Mouse (Mus musculus) hindbrain, embryonic 12.5 days (tissue): ENCODE measurements around the gene Nppc. TPM values are rescaled to one million over a fixed set of nuclear protein-coding genes. Genes with fewer than 3 reads are reported as not detected.

Experiments used
- ATAC-seq: fragments of 200-750 bp; cut with Nextera tagmentation; 2 replicates; pipeline ENCODE4 v1.8.0; 2017; ENCODE audit warnings: moderate TSS enrichment; ENCODE audit not compliant: low FRiP score
- H3K27ac ChIP-seq: fragments of 300-500 bp; sonication (generic); 2 replicates; pipeline ENCODE4 v1.5.1; 2016; ENCODE audit warnings: mild to moderate bottlenecking
- H3K27me3 ChIP-seq: fragments of 300-500 bp; sonication (generic); 2 replicates; pipeline ENCODE4 v1.6.1; 2016; ENCODE audit warnings: mild to moderate bottlenecking
- H3K36me3 ChIP-seq: fragments of 300-500 bp; sonication (generic); 2 replicates; pipeline ENCODE4 v1.6.1; 2016; ENCODE audit warnings: mild to moderate bottlenecking
- H3K4me1 ChIP-seq: fragments of 300-500 bp; sonication (generic); 2 replicates; pipeline ENCODE4 v1.6.1; 2016
- H3K4me2 ChIP-seq: fragments of 300-500 bp; sonication (generic); replicated peaks from 2 replicates; pipeline ENCODE4 v1.6.1; 2016; ENCODE audit warnings: mild to moderate bottlenecking
- H3K4me3 ChIP-seq: fragments of 300-500 bp; sonication (generic); 2 replicates; pipeline ENCODE4 v1.5.1; 2016; ENCODE audit warnings: mild to moderate bottlenecking
- H3K9ac ChIP-seq: fragments of 300-500 bp; sonication (generic); 2 replicates; pipeline ENCODE4 v1.6.1; 2016; ENCODE audit warnings: mild to moderate bottlenecking, moderate library complexity
- H3K9me3 ChIP-seq: fragments of 300-500 bp; sonication (generic); replicated peaks from 2 replicates; pipeline ENCODE4 v1.6.1; 2016; ENCODE audit warnings: mild to moderate bottlenecking
- WGBS: fragments of 180-500 bp; shearing (Covaris S2); methylation state at CpG from one replicate; pipeline ENCODE4 v1.1.7; 2016; 5-methylcytosine and 5-hydroxymethylcytosine counted together
- polyA plus RNA-seq: library from polyadenylated mRNA; unstranded; fragments of >200 nt; fragmentation: Nextera tagmentation; extraction: Ambion mirVana; gene quantifications from 2 replicates; pipeline ENCODE4 v1.2.1, GENCODE M21; 2016

The Nppc gene
- polyA plus RNA-seq, 1 experiment from 2014 or later: 14.7 TPM

DNA sequence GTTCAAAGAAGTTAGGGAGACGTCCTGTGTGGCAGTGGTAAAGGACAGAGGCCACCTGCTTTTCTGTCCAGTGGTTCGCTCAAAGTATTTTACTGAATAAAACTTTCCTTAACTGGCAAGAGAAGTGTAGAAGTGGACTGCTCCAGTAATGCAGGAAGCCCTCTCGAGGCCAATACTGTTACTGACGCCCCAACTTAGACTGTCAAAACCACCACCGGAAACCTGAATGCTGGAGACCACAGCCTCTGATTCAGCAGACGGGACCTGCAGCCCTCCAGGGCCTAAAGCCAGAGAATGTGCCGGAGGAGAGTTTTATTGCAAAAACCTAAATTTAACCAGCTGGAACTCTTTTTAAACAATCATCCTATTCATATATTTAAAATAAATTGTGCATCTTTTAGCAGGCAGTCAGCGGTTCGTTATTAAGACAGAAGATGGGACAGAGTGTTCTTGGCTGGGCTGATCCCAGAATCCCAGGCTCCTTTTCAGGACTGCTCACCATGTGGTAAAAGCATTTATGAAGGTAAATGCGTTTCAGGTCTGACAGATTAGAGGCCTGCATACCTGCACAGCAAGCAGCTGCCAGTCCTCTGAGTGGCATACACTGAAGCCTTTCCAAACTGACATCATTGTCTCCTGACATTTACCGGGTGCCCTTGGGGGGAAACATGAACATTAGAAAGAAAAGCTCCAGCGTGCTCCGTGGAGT, 27.1 kb downstream of the Nppc start:
- H3K4me3 ChIP-seq: no peak overlapping the region
- H3K27me3 ChIP-seq: no peaks in the 10 kb centered on the region
- H3K9me3 ChIP-seq: no peaks in the 10 kb centered on the region
- ATAC-seq: no peak
- no peak overlapping the region for H3K9ac ChIP-seq
- 70% methylated on average over 13 of the region's 13 CpGs for WGBS
- H3K4me2 ChIP-seq: no peak overlapping the region
- H3K27ac ChIP-seq: no peak overlapping the region
- no peaks in the 10 kb centered on the region for H3K36me3 ChIP-seq
- H3K4me1 ChIP-seq: no peaks in the 10 kb centered on the region

DNA sequence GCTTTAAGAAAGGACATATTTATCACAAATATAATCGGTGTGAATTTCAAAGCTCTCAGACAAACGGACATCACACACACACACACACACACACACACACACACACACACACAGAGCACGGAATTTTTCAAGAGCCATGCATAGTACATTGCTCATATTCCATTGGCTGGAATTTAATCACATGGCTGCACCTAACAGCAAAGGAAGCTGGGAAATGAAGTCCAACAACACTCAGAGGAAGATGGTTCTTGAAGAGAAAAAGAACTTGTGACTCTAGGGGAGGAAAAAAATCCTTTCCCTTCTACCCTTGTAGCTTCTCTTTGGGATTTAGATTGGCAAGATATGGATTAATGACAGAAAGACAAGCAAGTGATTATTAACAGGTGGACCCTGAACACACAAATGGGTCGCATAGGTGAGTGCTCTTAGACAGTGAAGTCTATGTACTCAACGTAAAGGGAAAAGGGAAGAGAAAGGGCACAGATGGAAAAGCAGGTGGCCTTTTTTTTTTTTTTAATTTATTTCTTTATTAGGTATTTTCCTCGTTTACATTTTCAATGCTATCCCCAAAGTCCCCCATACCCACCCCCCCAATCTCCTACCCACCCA, 35.5 kb downstream of the Nppc start:
- Histone ChIP-seq H3K9ac (no peak overlapping the region), H3K4me2 (peak overlapping the region; percentile 39), H3K4me1 (peaks cover 13% of the 10 kb centered on the region), H3K9me3 (no peaks in the 10 kb centered on the region), H3K36me3 (no peaks in the 10 kb centered on the region), H3K27ac (no peak overlapping the region), H3K27me3 (no peaks in the 10 kb centered on the region), H3K4me3 (peak overlapping the region; percentile 6; the same call in 1 of the 2 replicates)
- ATAC-seq: peak; percentile 84
- 66% methylated on average over 6 of the region's 6 CpGs for WGBS

DNA sequence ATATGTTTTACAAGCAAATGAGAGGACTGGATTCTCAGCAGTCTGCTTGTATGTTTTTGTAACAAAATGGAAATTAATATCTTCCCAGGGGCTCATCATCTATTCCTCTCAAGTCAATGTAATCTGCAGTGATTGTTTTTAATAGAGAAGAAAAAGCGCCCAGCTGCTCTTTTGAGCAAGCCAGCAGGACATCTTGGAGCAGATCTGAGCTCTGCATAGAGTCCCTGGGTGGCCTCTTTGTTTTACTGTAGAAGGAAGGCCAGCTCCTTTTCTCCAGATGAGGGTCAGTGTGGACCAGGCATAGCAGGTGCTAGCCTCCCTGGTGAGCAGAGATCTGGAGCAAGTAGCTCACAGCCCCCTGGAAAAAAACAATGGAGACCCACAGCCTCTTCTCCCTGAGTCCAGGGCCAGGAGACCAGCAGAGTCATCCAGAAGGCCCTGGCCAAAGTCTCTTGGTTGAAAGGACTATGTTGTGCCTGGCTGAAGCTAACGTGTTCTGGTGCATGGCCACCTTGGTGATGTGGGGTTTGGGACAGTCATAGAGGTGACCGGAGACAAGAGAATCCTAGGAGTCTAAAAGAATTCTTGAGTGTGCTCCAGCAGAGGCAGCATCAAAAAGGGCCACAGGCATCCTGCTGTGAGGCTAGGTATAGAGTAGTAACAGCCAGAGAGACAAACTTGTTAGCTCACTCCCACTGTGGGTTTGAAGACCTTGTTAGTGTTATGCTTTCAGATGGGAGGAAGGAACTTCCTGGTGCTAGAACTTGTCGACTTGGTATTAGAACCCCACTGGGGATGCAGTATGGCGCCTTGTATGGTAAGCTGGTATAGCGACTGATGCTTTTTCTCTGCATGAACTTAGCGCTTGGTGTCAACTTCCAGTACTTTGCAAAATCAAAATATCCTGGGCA, 36.3 kb downstream of the Nppc start:
- Histone ChIP-seq H3K4me3 (peak overlapping the region; percentile 6; the same call in 1 of the 2 replicates), H3K27ac (peak overlapping the region; percentile 66)

DNA sequence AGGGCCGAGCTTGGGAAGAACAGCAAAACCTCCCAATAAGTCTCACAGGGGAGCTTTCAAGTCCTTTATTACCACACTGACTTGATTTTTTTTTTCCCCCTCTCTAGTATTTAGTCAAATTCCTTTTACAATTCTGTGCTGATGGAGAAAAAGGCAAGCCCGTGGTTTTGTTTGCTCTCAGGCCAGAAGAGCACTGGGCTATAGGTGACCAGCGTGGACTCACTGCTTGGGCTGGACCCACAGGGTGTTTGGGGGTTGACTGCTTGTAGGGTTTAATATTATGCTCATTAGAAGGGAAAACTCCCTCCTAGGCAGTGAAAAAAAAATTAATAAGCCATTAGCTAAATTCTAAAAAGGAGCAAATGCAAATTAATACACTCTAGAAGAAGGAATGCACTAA, 36.9 kb downstream of the Nppc start:
- Histone ChIP-seq H3K27ac (no peak overlapping the region), H3K4me1 (peaks cover 13% of the 10 kb centered on the region), H3K9ac (no peak overlapping the region), H3K4me2 (no peak overlapping the region), H3K27me3 (no peaks in the 10 kb centered on the region), H3K36me3 (no peaks in the 10 kb centered on the region), H3K9me3 (no peaks in the 10 kb centered on the region), H3K4me3 (no peak overlapping the region)
- no peak for ATAC-seq
- WGBS: 50% methylated on average over 3 of the region's 3 CpGs

More for the DNA sequence above, 36.3 kb downstream of the Nppc start:
- Histone ChIP-seq H3K4me1 (peaks cover 13% of the 10 kb centered on the region), H3K9ac (no peak overlapping the region), H3K27me3 (no peaks in the 10 kb centered on the region), H3K4me2 (peak overlapping the region; percentile 39), H3K36me3 (no peaks in the 10 kb centered on the region), H3K9me3 (no peaks in the 10 kb centered on the region)
- 51% methylated on average over 7 of the region's 7 CpGs for WGBS
- peak; percentile 60; the same call in 1 of the 2 replicates for ATAC-seq

DNA sequence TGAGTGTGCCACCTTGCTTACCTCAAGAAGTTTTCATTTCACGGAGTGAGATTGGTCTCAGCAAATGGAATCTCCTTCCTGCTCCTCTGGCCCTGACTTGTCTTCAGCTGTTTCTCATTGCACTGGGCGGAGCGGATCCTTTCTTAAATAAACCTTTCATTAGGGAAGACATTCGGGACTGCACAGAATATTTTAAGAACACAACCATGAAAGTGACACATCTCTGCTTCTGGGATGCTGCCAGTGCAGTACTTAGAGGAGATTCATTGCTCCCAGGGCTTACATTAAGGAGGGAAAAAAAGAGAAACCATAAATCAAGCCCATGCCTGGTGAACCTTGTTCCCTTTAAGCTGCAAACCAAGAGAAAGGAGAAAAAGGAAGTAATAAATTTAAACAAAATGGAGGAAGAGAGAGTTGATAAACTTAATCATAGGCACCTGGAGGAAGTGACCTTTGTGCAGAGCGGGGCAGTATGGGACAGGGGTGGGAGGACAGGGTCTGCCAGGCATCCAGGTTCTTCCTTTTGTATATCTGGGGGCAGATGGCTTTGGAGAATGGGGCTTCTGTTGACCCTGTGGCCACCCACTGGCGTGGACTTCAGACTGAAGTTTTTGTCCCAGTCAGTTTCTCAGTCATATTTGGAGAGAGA, 37.5 kb downstream of the Nppc start:
- ATAC-seq: no peak
- H3K27me3 ChIP-seq: no peaks in the 10 kb centered on the region
- no peaks in the 10 kb centered on the region for H3K9me3 ChIP-seq
- no peak overlapping the region for H3K27ac ChIP-seq
- H3K4me1 ChIP-seq: peaks cover 13% of the 10 kb centered on the region
- WGBS: 62% methylated on average over 6 of the region's 6 CpGs
- H3K9ac ChIP-seq: no peak overlapping the region
- H3K4me3 ChIP-seq: no peak overlapping the region
- H3K36me3 ChIP-seq: no peaks in the 10 kb centered on the region
- H3K4me2 ChIP-seq: no peak overlapping the region

DNA sequence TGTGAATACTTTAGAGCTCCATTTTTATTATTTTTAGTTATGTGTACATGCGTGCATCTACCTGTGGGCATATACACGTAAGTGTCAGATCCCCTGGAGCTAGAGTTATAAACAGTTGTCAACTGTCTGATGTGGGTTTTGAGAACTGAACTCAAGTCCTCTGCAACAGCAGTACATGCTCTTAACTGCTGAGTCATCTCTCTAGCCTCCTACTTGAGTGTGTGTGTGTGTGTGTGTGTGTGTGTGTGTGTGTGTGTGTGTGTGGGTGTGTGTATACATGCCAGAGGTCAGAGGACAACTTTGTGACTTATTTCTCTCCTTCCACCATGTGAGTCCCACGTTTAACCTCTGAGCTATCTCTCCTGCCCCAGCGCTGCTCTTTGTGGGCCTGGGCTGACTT, 39.8 kb downstream of the Nppc start:
- Histone ChIP-seq H3K36me3 (no peaks in the 10 kb centered on the region), H3K4me3 (no peak overlapping the region), H3K9me3 (no peaks in the 10 kb centered on the region), H3K27ac (no peak overlapping the region), H3K9ac (no peak overlapping the region), H3K4me2 (no peak overlapping the region), H3K4me1 (peaks cover 13% of the 10 kb centered on the region), H3K27me3 (no peaks in the 10 kb centered on the region)
- 82% methylated on average over 4 of the region's 4 CpGs for WGBS
- ATAC-seq: no peak

DNA sequence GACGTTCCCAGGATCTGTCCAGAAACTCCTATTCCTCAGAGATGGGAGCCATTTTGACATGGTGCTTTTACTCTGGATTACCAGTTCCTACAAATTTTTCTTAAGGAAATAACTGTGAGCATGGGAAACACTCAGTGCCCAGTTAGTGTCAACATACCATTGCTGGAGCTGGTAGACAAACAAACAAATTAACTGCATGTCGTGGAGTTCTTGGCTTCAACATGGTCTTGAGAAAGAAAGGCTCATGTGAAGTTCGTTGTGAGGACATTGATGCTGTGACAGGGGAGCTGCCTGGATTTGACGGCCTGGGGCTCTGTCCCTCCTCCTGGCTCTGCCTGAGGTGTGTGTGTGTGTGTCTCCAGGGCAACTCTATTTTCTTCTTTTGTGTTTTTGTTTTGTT, 40.4 kb downstream of the Nppc start:
- no peak overlapping the region for H3K4me3 ChIP-seq
- H3K9ac ChIP-seq: no peak overlapping the region
- no peaks in the 10 kb centered on the region for H3K27me3 ChIP-seq
- no peak overlapping the region for H3K27ac ChIP-seq
- H3K4me1 ChIP-seq: peaks cover 13% of the 10 kb centered on the region
- no peak for ATAC-seq
- no peaks in the 10 kb centered on the region for H3K9me3 ChIP-seq
- H3K36me3 ChIP-seq: no peaks in the 10 kb centered on the region
- no peak overlapping the region for H3K4me2 ChIP-seq
- 50% methylated on average over 4 of the region's 4 CpGs for WGBS

DNA sequence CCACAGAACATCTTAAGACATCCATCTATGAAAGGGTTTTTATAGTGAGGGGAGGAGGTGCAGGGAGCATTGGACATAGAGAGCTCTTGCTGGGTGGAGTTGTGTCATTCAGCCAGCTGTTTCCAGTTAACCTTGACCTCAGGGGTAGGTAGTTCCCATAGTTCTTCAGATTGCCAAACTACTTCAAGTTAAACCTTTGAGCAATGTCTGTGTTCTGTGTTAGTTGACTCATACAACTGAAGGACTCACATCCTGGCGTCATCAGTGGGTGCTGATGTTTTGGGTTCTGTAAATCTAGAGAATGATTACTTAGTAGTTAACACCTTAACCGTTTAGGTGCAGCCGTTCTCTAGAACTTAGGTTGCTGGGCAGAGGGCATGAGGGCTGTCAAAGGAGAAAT, 42.1 kb downstream of the Nppc start:
- no peak overlapping the region for H3K27ac ChIP-seq
- H3K9me3 ChIP-seq: no peaks in the 10 kb centered on the region
- H3K4me2 ChIP-seq: no peak overlapping the region
- H3K4me1 ChIP-seq: 0 out of 2 replicates have a peak, but pooled peaks cover 4% of the 10 kb centered on the region
- H3K9ac ChIP-seq: no peak overlapping the region
- no peak overlapping the region for H3K4me3 ChIP-seq
- WGBS: 84% methylated on average over 3 of the region's 3 CpGs
- H3K27me3 ChIP-seq: no peaks in the 10 kb centered on the region
- no peak for ATAC-seq
- H3K36me3 ChIP-seq: no peaks in the 10 kb centered on the region

DNA sequence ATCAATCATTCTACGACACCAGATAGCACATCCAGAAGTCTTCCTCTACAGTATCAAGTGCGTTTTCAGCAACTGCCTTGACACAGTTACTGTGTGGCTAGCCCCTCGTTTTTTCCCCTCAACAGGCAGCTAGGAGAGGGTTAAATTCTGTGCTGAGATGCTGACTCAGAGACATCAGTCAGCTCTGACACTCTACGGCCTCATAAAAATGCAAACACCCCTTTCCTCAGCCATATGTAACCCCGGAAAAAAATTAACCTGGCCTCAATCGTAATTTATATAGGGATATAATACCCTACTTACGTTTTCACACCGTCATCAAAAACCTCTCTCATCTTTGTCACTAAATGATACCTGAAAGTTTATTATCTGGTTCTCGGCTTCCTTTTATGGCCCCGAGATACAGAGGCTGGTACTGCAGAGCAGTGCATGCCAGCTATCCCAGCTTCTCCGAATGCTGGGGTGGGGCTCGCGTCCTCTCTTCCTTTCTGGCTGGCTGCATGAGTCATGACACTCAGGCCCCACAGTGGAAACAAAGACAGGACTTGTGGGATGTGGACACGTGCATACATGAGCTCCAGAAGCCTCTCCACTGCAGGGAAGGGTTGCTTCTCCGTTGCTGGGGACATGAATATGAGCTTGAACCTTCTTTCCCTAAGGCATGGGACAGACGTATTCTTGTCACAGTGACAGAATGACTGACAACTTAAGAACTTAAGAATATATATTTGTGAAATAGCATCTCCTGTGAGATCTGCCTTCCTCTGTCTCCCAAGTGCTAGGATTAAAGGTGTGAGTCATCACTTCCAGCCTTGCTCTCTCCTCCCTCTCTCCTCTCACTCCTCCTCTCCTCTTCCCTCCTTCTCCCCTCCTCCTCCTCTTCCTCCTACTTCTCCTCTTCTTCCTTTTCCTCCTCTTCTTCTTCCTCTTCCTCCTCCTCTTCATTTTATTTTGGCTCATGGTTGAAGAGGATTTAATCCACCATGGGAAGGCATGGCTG, 47.1 kb downstream of the Nppc start:
- Histone ChIP-seq H3K9ac (no peak overlapping the region), H3K36me3 (no peaks in the 10 kb centered on the region), H3K4me3 (no peak overlapping the region), H3K27ac (no peak overlapping the region), H3K9me3 (no peaks in the 10 kb centered on the region), H3K4me2 (no peak overlapping the region), H3K4me1 (no peaks in the 10 kb centered on the region), H3K27me3 (no peaks in the 10 kb centered on the region)
- WGBS: 72% methylated on average over 16 of the region's 16 CpGs
- no peak for ATAC-seq

DNA sequence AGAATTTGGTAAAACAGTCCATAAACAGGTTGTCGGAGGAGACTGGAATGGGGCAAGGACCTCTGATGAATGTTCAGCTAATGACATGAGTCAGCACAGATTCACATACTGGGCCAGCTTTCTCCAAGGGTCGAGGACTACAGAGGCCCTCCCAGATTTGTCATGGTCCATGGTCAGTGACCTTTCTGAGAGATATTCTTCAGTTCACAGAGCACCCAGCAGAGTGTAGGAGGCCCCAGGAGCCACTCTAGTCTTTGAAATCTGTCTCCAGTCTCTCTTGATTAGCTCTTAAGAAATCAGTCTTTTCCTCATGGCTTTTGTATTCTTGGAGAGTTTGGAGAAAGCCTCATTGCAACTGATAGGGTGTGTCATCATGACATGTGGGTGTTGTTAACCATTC, 48.1 kb downstream of the Nppc start:
- 63% methylated on average over 2 of the region's 2 CpGs for WGBS
- Histone ChIP-seq H3K27me3 (no peaks in the 10 kb centered on the region), H3K4me1 (no peaks in the 10 kb centered on the region), H3K4me2 (no peak overlapping the region), H3K27ac (no peak overlapping the region), H3K9me3 (no peaks in the 10 kb centered on the region), H3K36me3 (no peaks in the 10 kb centered on the region), H3K4me3 (no peak overlapping the region), H3K9ac (no peak overlapping the region)
- no peak for ATAC-seq

DNA sequence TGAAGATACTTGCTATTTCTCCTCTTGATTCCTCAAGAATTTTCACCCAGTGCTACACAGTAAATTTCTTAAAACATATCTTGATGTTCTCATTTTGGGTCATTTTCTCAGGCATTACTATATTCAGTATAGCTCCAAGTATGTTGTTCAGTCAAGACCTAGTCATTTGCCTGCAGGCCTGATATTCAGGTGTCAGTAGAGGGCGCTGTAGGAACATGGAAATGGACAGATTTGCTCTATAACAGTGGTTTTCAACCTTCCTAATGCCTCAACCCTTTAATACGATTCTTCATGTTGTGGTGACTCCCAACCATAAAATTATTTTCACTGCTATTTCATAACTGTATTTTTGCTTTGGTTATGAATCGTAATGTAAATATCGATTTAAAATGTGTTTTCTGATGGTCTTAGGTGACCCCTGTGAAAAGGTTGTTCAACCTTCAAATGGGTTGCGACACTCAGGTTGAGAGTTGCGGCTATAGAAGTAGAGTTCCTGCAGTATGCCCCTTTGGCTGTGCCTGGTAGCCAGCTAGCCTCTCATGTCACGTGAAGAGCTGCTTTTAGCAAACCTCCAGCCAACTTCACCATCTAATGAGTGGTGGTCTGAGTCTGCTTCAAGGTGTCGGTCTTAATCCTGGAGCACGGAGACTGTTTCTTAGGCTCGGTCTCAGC, 51.8 kb downstream of the Nppc start:
- Histone ChIP-seq H3K27ac (no peak overlapping the region), H3K36me3 (no peaks in the 10 kb centered on the region), H3K27me3 (no peaks in the 10 kb centered on the region), H3K9ac (no peak overlapping the region), H3K4me1 (no peaks in the 10 kb centered on the region), H3K4me2 (no peak overlapping the region), H3K9me3 (no peaks in the 10 kb centered on the region), H3K4me3 (no peak overlapping the region)
- no peak for ATAC-seq
- WGBS: 59% methylated on average over 10 of the region's 10 CpGs
